15 mouse cellular contexts compared by ENCODE assay signal in the genomic region with DNA sequence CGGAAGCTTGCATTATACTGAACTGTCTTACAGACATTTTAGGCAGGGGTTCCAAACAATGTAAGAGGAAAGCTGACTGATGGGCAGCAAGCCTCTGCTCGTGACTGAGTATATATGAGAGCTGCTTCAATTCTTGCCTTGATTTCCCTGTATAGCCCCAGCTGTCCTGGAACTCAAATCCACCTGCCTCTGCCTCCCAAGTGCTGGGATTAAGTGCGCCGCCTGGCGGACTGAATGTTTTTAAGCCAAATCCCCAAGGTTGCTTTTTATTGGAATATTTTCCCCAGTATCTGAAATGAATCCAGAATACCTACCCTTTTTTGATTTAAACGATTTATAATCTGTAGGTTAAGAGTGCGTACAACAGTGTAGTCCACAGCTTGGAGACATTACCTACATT. TPM values are rescaled to one million over a fixed set of nuclear protein-coding genes. Genes with fewer than 3 reads are reported as not detected.
DNase-seq lines count a peak whose midpoint lies in the region; TF ChIP-seq lines count a peak whose summit lies in the region.
"Had no signal": no experiment of that assay in that cellular context is flagged by ENCODE, and none has a peak within 500 bp of the region (broad histone marks: within the 10 kb centered on the region; RNA-seq: fewer than 3 reads in every experiment).

No protein-coding gene starts in this region.

- peak; percentile 70 for DNase-seq in heart, adult 11 months
- DNase-seq in heart, adult 9 months (ENCODE audit: low spot score in 2 of 2), result no peak
- no peak for DNase-seq in left cerebral cortex, adult 2 months (ENCODE audit: extremely low spot score in 1 of 2, low spot score in 2 of 2)
- no peak for DNase-seq in left cerebral cortex, postnatal 14 days (ENCODE audit: low spot score in 2 of 2)
- DNase-seq in embryo, embryonic 9.5 days (ENCODE audit: extremely low spot score), result no peak
- DNase-seq: adrenal gland, postnatal 14 days; kidney, adult 18-20 months; liver, embryonic 13.5 days; lung, postnatal 4 days; right cerebral cortex, postnatal 4 days had no signal

- peaks cover 81% of the 10 kb centered on the region for H3K4me1 ChIP-seq in E14TG2a.4 (replicated peaks; ENCODE audit: low read depth, low read length)
- no peaks in the 10 kb centered on the region for H3K4me1 ChIP-seq in ES-Bruce4 (ENCODE audit: control insufficient read depth, insufficient read depth, low read length)

- H3K9me3 ChIP-seq in E14TG2a.4 (ENCODE audit: low read length) (no peaks in the 10 kb centered on the region), ES-Bruce4 (replicated peaks; ENCODE audit: control insufficient read depth, insufficient read depth, low read length, poor library complexity, severe bottlenecking) (no peaks in the 10 kb centered on the region)
- H3K9me3 ChIP-seq: hindbrain, embryonic 12.5 days; liver, embryonic 13.5 days; neural tube, embryonic 13.5 days had no signal

- H3K9ac ChIP-seq in ES-Bruce4 (ENCODE audit: low read depth, poor library complexity, severe bottlenecking), result peak overlapping the region; percentile 13; the same call in 1 of the 2 replicates
- H3K9ac ChIP-seq: hindbrain, embryonic 12.5 days; liver, embryonic 13.5 days; neural tube, embryonic 13.5 days had no signal

- peak; percentile 30 for TF ChIP-seq CTCF in left cerebral cortex, adult 2 months (IDR thresholded peaks at IDR 0.05)
- peak; percentile 90 for TF ChIP-seq CTCF in E14TG2a.4 (conservative IDR thresholded peaks at IDR 0.05; ENCODE audit: low read length)
- peak; percentile 48 for TF ChIP-seq CTCF in ES-Bruce4 (IDR thresholded peaks at IDR 0.05; ENCODE audit: low read depth, low read length)

- H3K27ac ChIP-seq in left cerebral cortex, adult 2 months, result no peak overlapping the region
- no peak overlapping the region for H3K27ac ChIP-seq in ES-Bruce4 (ENCODE audit: insufficient read depth, low read length)
- H3K27ac ChIP-seq: hindbrain, embryonic 12.5 days; liver, embryonic 13.5 days; neural tube, embryonic 13.5 days had no signal

- TF ChIP-seq POLR2A in ES-Bruce4 (IDR thresholded peaks at IDR 0.05; ENCODE audit: insufficient read depth, low read length), result no peak

- H3K27me3 ChIP-seq in E14TG2a.4 (ENCODE audit: insufficient read depth, low read length), result no peaks in the 10 kb centered on the region
- H3K27me3 ChIP-seq in ES-Bruce4 (ENCODE audit: control insufficient read depth, insufficient read depth, low read length, poor library complexity, severe bottlenecking), result no peaks in the 10 kb centered on the region
- H3K27me3 ChIP-seq: CH12.LX; hindbrain, embryonic 12.5 days; liver, embryonic 13.5 days; neural tube, embryonic 13.5 days had no signal

- intact Hi-C loops in left cerebral cortex, adult 2 months (cut with DNase I), result no loop called here
- intact Hi-C loops in left cerebral cortex, postnatal 14 days (cut with DNase I), result no loop called here

- TF ChIP-seq EP300 in ES-Bruce4 (IDR thresholded peaks at IDR 0.05; ENCODE audit: insufficient read depth, low read depth, low read length), result no peak

- H3K4me3 ChIP-seq in left cerebral cortex, adult 2 months, result no peak overlapping the region
- H3K4me3 ChIP-seq in E14TG2a.4 (replicated peaks; ENCODE audit: low read length), result peak overlapping the region; percentile 18; the same call in 1 of the 2 replicates
- no peak overlapping the region for H3K4me3 ChIP-seq in ES-Bruce4 (ENCODE audit: low read depth, low read length)
- H3K4me3 ChIP-seq: hindbrain, embryonic 12.5 days; liver, embryonic 13.5 days; neural tube, embryonic 13.5 days had no signal

- H3K36me3 ChIP-seq in E14TG2a.4 (ENCODE audit: insufficient read depth, low read length) (peaks cover 89% of the 10 kb centered on the region), ES-Bruce4 (ENCODE audit: control insufficient read depth, insufficient read depth, low read length, poor library complexity, severe bottlenecking) (peaks cover 78% of the 10 kb centered on the region)

RNA-seq across cellular contexts. Expression of a gene that starts 7.2 kb away (rescaled TPM):
- 100 to 1,000 TPM; 268 to 283 TPM for total RNA-seq in left cerebral cortex, adult 2 months (2021)
- total RNA-seq in left cerebral cortex, postnatal 14 days (2021), result 100 to 1,000 TPM; 298 to 311 TPM
- polyA plus RNA-seq in ES-Bruce4 (2011; ENCODE audit: insufficient read depth, insufficient read length, low read depth, missing spikeins), result 1,167 and 1,184 TPM in 2 replicates

Comparison
In these comparisons a context has a peak if more than half of its experiments do, and no peak if none do; other contexts are left out.
1. CTCF ChIP-seq: peak in every context shown above with its lines; median percentile 90 in E14TG2a.4; 48 in ES-Bruce4; 30 in left cerebral cortex, adult 2 months.